Mouse (Mus musculus) thymus, postnatal 14 days (tissue): ENCODE data around the gene Mical3.
"Not testable (repeated sequence)": the region's sequence is repeated elsewhere in the genome, so short reads cannot be mapped to it uniquely, and the experiment has no call there.

Experiments used
- DNase-seq: peaks from one replicate; pipeline ENCODE4 v3.0.0; 2021

Mical3 gene

GRCm38 (mm10) chr6:120916972-120917881 is 213.6 kb downstream of the Mical3 start:
- DNase-seq = not testable (repeated sequence)

- DNase-seq = peak; percentile 99
These were observed 214.5 kb downstream of the Mical3 start, which contains the start of gene Bid for GRCm38 (mm10) chr6:120916074-120916971. TSS of gene Bid (minus strand) at chr6:120916853.

- DNase-seq = no peak
These were observed 215.2 kb downstream of the Mical3 start for GRCm38 (mm10) chr6:120915649-120915975.

- DNase-seq = peak; percentile 73
These were observed 215.7 kb downstream of the Mical3 start for GRCm38 (mm10) chr6:120914911-120915648.

GRCm38 (mm10) chr6:120914533-120914910 is 216.3 kb downstream of the Mical3 start:
- no peak for DNase-seq

GRCm38 (mm10) chr6:120913783-120914182 is 217.0 kb downstream of the Mical3 start:
- DNase-seq = no peak

GRCm38 (mm10) chr6:120912931-120913330 is 217.9 kb downstream of the Mical3 start:
- DNase-seq = no peak

- peak; percentile 57 for DNase-seq
These were observed 219.4 kb downstream of the Mical3 start for GRCm38 (mm10) chr6:120911213-120912007.

- no peak for DNase-seq
These were observed 221.3 kb downstream of the Mical3 start for GRCm38 (mm10) chr6:120909501-120909900.

- not testable (repeated sequence) for DNase-seq
These were observed 222.8 kb downstream of the Mical3 start for GRCm38 (mm10) chr6:120907876-120908597.

- DNase-seq = peak; percentile 59
These were observed 224.3 kb downstream of the Mical3 start for GRCm38 (mm10) chr6:120906521-120906920.

- no peak for DNase-seq
These were observed 225.7 kb downstream of the Mical3 start for GRCm38 (mm10) chr6:120905111-120905510.

- no peak for DNase-seq
These were observed 226.8 kb downstream of the Mical3 start for GRCm38 (mm10) chr6:120903961-120904360.

- DNase-seq = peak; percentile 68
These were observed 227.3 kb downstream of the Mical3 start for GRCm38 (mm10) chr6:120903450-120903912.

GRCm38 (mm10) chr6:120901776-120902645 is 228.8 kb downstream of the Mical3 start:
- peak; percentile 66 for DNase-seq

GRCm38 (mm10) chr6:120898188-120898833 is 232.5 kb downstream of the Mical3 start:
- DNase-seq = peak; percentile 60

- DNase-seq = no peak
These were observed 236.3 kb downstream of the Mical3 start for GRCm38 (mm10) chr6:120894524-120894923.

- DNase-seq = no peak
These were observed 236.7 kb downstream of the Mical3 start for GRCm38 (mm10) chr6:120894089-120894488.

GRCm38 (mm10) chr6:120886696-120887095 is 244.1 kb downstream of the Mical3 start:
- no peak for DNase-seq

GRCm38 (mm10) chr6:120884436-120884835 is 246.4 kb downstream of the Mical3 start:
- no peak for DNase-seq
